Mouse (Mus musculus) embryonic facial prominence, embryonic 13.5 days (tissue): ENCODE data around the gene Foxo1. TPM values are rescaled to one million over a fixed set of nuclear protein-coding genes. Genes with fewer than 3 reads are reported as not detected.

Experiments used
- ATAC-seq: fragments of 200-750 bp; cut with Nextera tagmentation; 2 replicates; pipeline ENCODE4 v1.8.0; 2017; ENCODE audit warnings: low read depth; ENCODE audit not compliant: insufficient number of reproducible peaks, insufficient read depth, low FRiP score, low TSS enrichment
- H3K27ac ChIP-seq: fragments of 300-500 bp; sonication (generic); 2 replicates; pipeline ENCODE4 v1.5.1; 2015; ENCODE audit warnings: moderate library complexity, mild to moderate bottlenecking, inconsistent platforms
- H3K27me3 ChIP-seq: fragments of 300-500 bp; sonication (generic); 2 replicates; pipeline ENCODE4 v1.6.1; 2015; ENCODE audit warnings: mild to moderate bottlenecking, inconsistent platforms
- H3K36me3 ChIP-seq: fragments of 300-500 bp; sonication (generic); 2 replicates; pipeline ENCODE4 v1.6.1; 2015; ENCODE audit warnings: mild to moderate bottlenecking, inconsistent platforms
- H3K4me1 ChIP-seq: fragments of 300-500 bp; sonication (generic); 2 replicates; pipeline ENCODE4 v1.6.1; 2015; ENCODE audit warnings: inconsistent platforms
- H3K4me2 ChIP-seq: fragments of 300-500 bp; sonication (generic); 2 replicates; pipeline ENCODE4 v1.6.1; 2015; ENCODE audit warnings: moderate library complexity, mild to moderate bottlenecking, inconsistent platforms
- H3K4me3 ChIP-seq: fragments of 300-500 bp; sonication (generic); 2 replicates; pipeline ENCODE4 v1.5.1; 2015; ENCODE audit warnings: mild to moderate bottlenecking, inconsistent platforms
- H3K9ac ChIP-seq: fragments of 300-500 bp; sonication (generic); 2 replicates; pipeline ENCODE4 v1.6.1; 2015; ENCODE audit warnings: mild to moderate bottlenecking, inconsistent platforms
- H3K9me3 ChIP-seq: fragments of 300-500 bp; sonication (generic); 2 replicates; pipeline ENCODE4 v1.6.1; 2016; ENCODE audit warnings: inconsistent platforms
- WGBS: fragments of 180-500 bp; shearing (Covaris S2); methylation state at CpG from one replicate; pipeline ENCODE4 v1.1.7; 2015; ENCODE audit warnings: mixed read lengths; 5-methylcytosine and 5-hydroxymethylcytosine counted together
- polyA plus RNA-seq: library from polyadenylated mRNA; unstranded; fragments of >200 nt; fragmentation: Nextera tagmentation; extraction: Ambion mirVana; gene quantifications from 2 replicates; pipeline ENCODE4 v1.2.1, GENCODE M21; 2015

Gene Foxo1
- polyA plus RNA-seq, 1 experiment from 2014 or later = 5.7 TPM

- H3K9ac ChIP-seq = no peak overlapping the region
- no peaks in the 10 kb centered on the region for H3K27me3 ChIP-seq
- H3K27ac ChIP-seq = no peak overlapping the region
- no peak overlapping the region for H3K4me2 ChIP-seq
- H3K4me3 ChIP-seq = no peak overlapping the region
- WGBS = 65% methylated on average over 17 of the region's 17 CpGs
- H3K9me3 ChIP-seq = no peaks in the 10 kb centered on the region
- ATAC-seq = no peak
- no peaks in the 10 kb centered on the region for H3K36me3 ChIP-seq
- H3K4me1 ChIP-seq = peaks cover 4% of the 10 kb centered on the region; the same call in 1 of the 2 replicates
These were observed 122.9 kb downstream of the Foxo1 start for GRCm38 (mm10) chr3:52390766-52391665.

GRCm38 (mm10) chr3:52391897-52392296, 123.8 kb downstream of the Foxo1 start:
- no peaks in the 10 kb centered on the region for H3K36me3 ChIP-seq
- 0 out of 2 replicates have a peak, but pooled peaks cover 3% of the 10 kb centered on the region for H3K4me1 ChIP-seq
- no peaks in the 10 kb centered on the region for H3K9me3 ChIP-seq
- 73% methylated on average over 6 of the region's 6 CpGs for WGBS
- no peak overlapping the region for H3K4me2 ChIP-seq
- H3K4me3 ChIP-seq = no peak overlapping the region
- H3K9ac ChIP-seq = no peak overlapping the region
- H3K27ac ChIP-seq = no peak overlapping the region
- no peak for ATAC-seq
- no peaks in the 10 kb centered on the region for H3K27me3 ChIP-seq

- WGBS = 83% methylated on average over 2 of the region's 2 CpGs
- H3K4me2 ChIP-seq = no peak overlapping the region
- ATAC-seq = no peak
- peaks cover 3% of the 10 kb centered on the region; the same call in 1 of the 2 replicates for H3K27me3 ChIP-seq
- no peaks in the 10 kb centered on the region for H3K36me3 ChIP-seq
- no peaks in the 10 kb centered on the region for H3K9me3 ChIP-seq
- no peak overlapping the region for H3K4me3 ChIP-seq
- H3K4me1 ChIP-seq = peaks cover 9% of the 10 kb centered on the region; the same call in 1 of the 2 replicates
- H3K9ac ChIP-seq = no peak overlapping the region
- no peak overlapping the region for H3K27ac ChIP-seq
These were observed 124.4 kb downstream of the Foxo1 start for GRCm38 (mm10) chr3:52392521-52392920.

- no peak overlapping the region for H3K27ac ChIP-seq
- no peak overlapping the region for H3K4me2 ChIP-seq
- 71% methylated on average over 10 of the region's 10 CpGs for WGBS
- peaks cover 7% of the 10 kb centered on the region; the same call in 1 of the 2 replicates for H3K27me3 ChIP-seq
- H3K9me3 ChIP-seq = no peaks in the 10 kb centered on the region
- H3K4me1 ChIP-seq = peaks cover 11% of the 10 kb centered on the region; the same call in 1 of the 2 replicates
- ATAC-seq = no peak
- H3K36me3 ChIP-seq = no peaks in the 10 kb centered on the region
- no peak overlapping the region for H3K4me3 ChIP-seq
- no peak overlapping the region for H3K9ac ChIP-seq
These were observed 125.0 kb downstream of the Foxo1 start for GRCm38 (mm10) chr3:52393171-52393570.

- Histone ChIP-seq H3K36me3 (no peaks in the 10 kb centered on the region), H3K4me2 (no peak overlapping the region), H3K4me1 (peaks cover 21% of the 10 kb centered on the region), H3K9ac (no peak overlapping the region), H3K9me3 (no peaks in the 10 kb centered on the region), H3K27ac (no peak overlapping the region), H3K27me3 (peaks cover 12% of the 10 kb centered on the region; the same call in 1 of the 2 replicates), H3K4me3 (no peak overlapping the region)
- 78% methylated on average over 13 of the region's 13 CpGs for WGBS
- ATAC-seq = no peak
These were observed 128.1 kb downstream of the Foxo1 start for GRCm38 (mm10) chr3:52396121-52396731.

GRCm38 (mm10) chr3:52396951-52397615, 128.9 kb downstream of the Foxo1 start:
- no peak overlapping the region for H3K4me2 ChIP-seq
- H3K9ac ChIP-seq = no peak overlapping the region
- H3K27me3 ChIP-seq = peaks cover 12% of the 10 kb centered on the region; the same call in 1 of the 2 replicates
- no peaks in the 10 kb centered on the region for H3K36me3 ChIP-seq
- no peak overlapping the region for H3K4me3 ChIP-seq
- ATAC-seq = no peak
- 80% methylated on average over 10 of the region's 10 CpGs for WGBS
- no peak overlapping the region for H3K27ac ChIP-seq
- no peaks in the 10 kb centered on the region for H3K9me3 ChIP-seq
- H3K4me1 ChIP-seq = peaks cover 28% of the 10 kb centered on the region

GRCm38 (mm10) chr3:52397961-52398360, 129.8 kb downstream of the Foxo1 start:
- 75% methylated on average over 8 of the region's 8 CpGs for WGBS
- Histone ChIP-seq H3K27me3 (peaks cover 15% of the 10 kb centered on the region; the same call in 1 of the 2 replicates), H3K36me3 (no peaks in the 10 kb centered on the region), H3K9me3 (no peaks in the 10 kb centered on the region), H3K4me2 (no peak overlapping the region), H3K4me3 (no peak overlapping the region), H3K27ac (no peak overlapping the region), H3K4me1 (peaks cover 28% of the 10 kb centered on the region), H3K9ac (no peak overlapping the region)
- no peak for ATAC-seq

- Histone ChIP-seq H3K36me3 (no peaks in the 10 kb centered on the region), H3K4me1 (peaks cover 33% of the 10 kb centered on the region), H3K9me3 (no peaks in the 10 kb centered on the region), H3K27me3 (peaks cover 15% of the 10 kb centered on the region; the same call in 1 of the 2 replicates), H3K27ac (0 out of 2 replicates have a peak overlapping the region, but pooled peaks have one; percentile 52), H3K4me2 (peak overlapping the region; percentile 72), H3K9ac (peak overlapping the region; percentile 59; the same call in 1 of the 2 replicates), H3K4me3 (peak overlapping the region; percentile 35)
- no peak for ATAC-seq
- WGBS = 17% methylated on average over 19 of the region's 19 CpGs
These were observed 132.4 kb downstream of the Foxo1 start for GRCm38 (mm10) chr3:52400284-52401161.

GRCm38 (mm10) chr3:52401162-52401928, 133.2 kb downstream of the Foxo1 start:
- Histone ChIP-seq H3K27ac (peak overlapping the region; percentile 52), H3K27me3 (peaks cover 15% of the 10 kb centered on the region; the same call in 1 of the 2 replicates), H3K4me3 (peak overlapping the region; percentile 35), H3K4me1 (peaks cover 30% of the 10 kb centered on the region), H3K36me3 (no peaks in the 10 kb centered on the region), H3K9me3 (no peaks in the 10 kb centered on the region), H3K9ac (peak overlapping the region; percentile 59), H3K4me2 (peak overlapping the region; percentile 72)
- peak; percentile 53; the same call in 1 of the 2 replicates for ATAC-seq
- WGBS = 3% methylated on average over 26 of the region's 26 CpGs
